ENCODE assay signal across 11 mouse cellular contexts in the genomic region with DNA sequence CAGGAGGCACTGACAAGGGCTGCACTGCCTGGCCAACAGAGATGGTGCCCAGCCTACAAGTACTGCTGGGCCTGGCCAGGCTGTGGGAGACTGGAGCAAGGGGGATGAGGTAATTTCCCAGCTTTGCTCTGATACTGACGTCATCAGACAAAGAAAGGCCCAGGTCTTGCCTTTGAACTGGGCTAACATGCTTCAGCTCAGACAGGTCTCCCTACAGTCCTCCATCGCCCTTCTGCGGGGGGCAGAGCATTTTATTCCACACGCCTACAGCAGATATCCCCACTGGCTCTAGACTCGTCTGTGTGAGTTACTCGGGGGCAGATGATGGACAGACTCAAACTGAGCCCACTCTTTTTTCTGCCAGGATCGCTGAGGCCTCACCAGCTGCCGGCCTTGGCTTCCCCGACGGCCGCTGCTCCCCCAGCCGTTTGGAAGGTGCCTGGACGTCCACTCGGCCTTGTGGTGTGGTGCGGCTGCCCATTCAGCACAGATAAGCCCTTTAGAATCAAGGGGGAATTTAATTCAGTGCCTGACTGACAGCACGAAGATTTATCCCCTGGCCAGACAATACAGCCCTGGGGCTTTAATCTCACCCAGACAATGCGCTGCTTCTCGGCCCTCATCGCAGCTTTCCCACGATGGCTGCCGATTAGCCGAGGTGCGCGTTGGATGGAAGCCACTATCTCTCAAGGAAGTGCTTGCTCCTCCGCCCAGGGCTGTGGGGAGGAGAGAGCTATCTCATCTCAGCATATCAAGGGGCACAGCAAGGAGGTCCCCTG. TPM values are rescaled to one million over a fixed set of nuclear protein-coding genes. Genes with fewer than 3 reads are reported as not detected.
A peak's percentile ranks its signal among the peaks of the same experiment; 100 is the strongest.
DNase-seq lines count a peak whose midpoint lies in the region; ATAC-seq lines count a peak whose summit lies in the region.
"Had no signal": no experiment of that assay in that cellular context is flagged by ENCODE, and none has a peak within 500 bp of the region (broad histone marks: within the 10 kb centered on the region; RNA-seq: fewer than 3 reads in every experiment).

No protein-coding gene starts in this region.

- WGBS in hindbrain, embryonic 16.5 days, result 24% methylated on average over 25 of the region's 25 CpGs
- 6% methylated on average over 25 of the region's 25 CpGs for WGBS in midbrain, embryonic 13.5 days
- 48% methylated on average over 25 of the region's 25 CpGs for WGBS in kidney, embryonic 16.5 days

- peak overlapping the region; percentile 29 for H3K27ac ChIP-seq in hindbrain, embryonic 16.5 days (ENCODE audit: low read depth, low read length)
- peak overlapping the region; percentile 82 for H3K27ac ChIP-seq in midbrain, embryonic 13.5 days
- no peak overlapping the region for H3K27ac ChIP-seq in kidney, embryonic 16.5 days (ENCODE audit: low read length)
- H3K27ac ChIP-seq: limb, embryonic 13.5 days had no signal

- peaks cover 6% of the 10 kb centered on the region for H3K27me3 ChIP-seq in hindbrain, embryonic 16.5 days (replicated peaks; ENCODE audit: control insufficient read depth, insufficient read depth, low read length)
- peaks cover 17% of the 10 kb centered on the region for H3K27me3 ChIP-seq in midbrain, embryonic 13.5 days
- peaks cover 30% of the 10 kb centered on the region for H3K27me3 ChIP-seq in kidney, embryonic 16.5 days (ENCODE audit: insufficient read depth, low read length)

- H3K4me2 ChIP-seq in hindbrain, embryonic 16.5 days (ENCODE audit: low read length), result no peak overlapping the region
- H3K4me2 ChIP-seq in midbrain, embryonic 13.5 days (replicated peaks), result 0 out of 2 replicates have a peak overlapping the region, but pooled peaks have one; percentile 13
- no peak overlapping the region for H3K4me2 ChIP-seq in kidney, embryonic 16.5 days (replicated peaks; ENCODE audit: low read depth, low read length)
- H3K4me2 ChIP-seq: limb, embryonic 13.5 days had no signal

- no peak overlapping the region for H3K4me3 ChIP-seq in hindbrain, embryonic 16.5 days (ENCODE audit: low read length)
- H3K4me3 ChIP-seq in midbrain, embryonic 13.5 days (replicated peaks), result no peak overlapping the region
- H3K4me3 ChIP-seq in kidney, embryonic 16.5 days (ENCODE audit: low read length), result no peak overlapping the region
- H3K4me3 ChIP-seq: limb, embryonic 13.5 days had no signal

- peak; percentile 27 for DNase-seq in c-Kit-positive CD71-positive TER-119-positive erythroid progenitor cells, embryonic 14.5 days (ENCODE audit: low spot score)
- peak; percentile 57 for DNase-seq in embryo, embryonic 9.5 days (ENCODE audit: extremely low spot score)
- no peak for DNase-seq in natural killer cell, adult 2 months (ENCODE audit: low spot score in 2 of 2)
- no peak for DNase-seq in cerebellum, adult 9-10 months
- DNase-seq: adrenal gland, adult 8-10 months; gastrocnemius, postnatal 10 days; kidney, adult 2 months had no signal

- peaks cover 20% of the 10 kb centered on the region for H3K4me1 ChIP-seq in hindbrain, embryonic 16.5 days (ENCODE audit: control insufficient read depth, insufficient read depth, low read depth, low read length)
- H3K4me1 ChIP-seq in midbrain, embryonic 13.5 days (replicated peaks), result peaks cover 63% of the 10 kb centered on the region
- peaks cover 15% of the 10 kb centered on the region for H3K4me1 ChIP-seq in kidney, embryonic 16.5 days (ENCODE audit: insufficient read depth, low read length)

- H3K9ac ChIP-seq in hindbrain, embryonic 16.5 days (ENCODE audit: low read depth, low read length), result peak overlapping the region; percentile 9; the same call in 1 of the 2 replicates
- H3K9ac ChIP-seq in midbrain, embryonic 13.5 days (replicated peaks), result no peak overlapping the region
- no peak overlapping the region for H3K9ac ChIP-seq in kidney, embryonic 16.5 days (replicated peaks; ENCODE audit: low read length)
- H3K9ac ChIP-seq: limb, embryonic 13.5 days had no signal

- peak; percentile 43; the same call in 1 of the 2 replicates for ATAC-seq in hindbrain, embryonic 16.5 days
- ATAC-seq in midbrain, embryonic 13.5 days, result peak; percentile 80
- no peak for ATAC-seq in kidney, embryonic 16.5 days (ENCODE audit: low FRiP score, low TSS enrichment)

- H3K9me3 ChIP-seq in hindbrain, embryonic 16.5 days (ENCODE audit: control insufficient read depth, low read length), result no peaks in the 10 kb centered on the region
- H3K9me3 ChIP-seq in midbrain, embryonic 13.5 days, result no peaks in the 10 kb centered on the region
- no peaks in the 10 kb centered on the region for H3K9me3 ChIP-seq in kidney, embryonic 16.5 days (ENCODE audit: low read length)

- no peaks in the 10 kb centered on the region for H3K36me3 ChIP-seq in hindbrain, embryonic 16.5 days (ENCODE audit: control insufficient read depth, insufficient read depth, low read length)
- no peaks in the 10 kb centered on the region for H3K36me3 ChIP-seq in midbrain, embryonic 13.5 days
- no peaks in the 10 kb centered on the region for H3K36me3 ChIP-seq in kidney, embryonic 16.5 days (ENCODE audit: insufficient read depth, low read length)

RNA-seq across cellular contexts. Expression of a gene that starts 32.8 kb away (rescaled TPM):
- 12.6 and 14.3 TPM in 2 replicates for polyA plus RNA-seq in hindbrain, embryonic 16.5 days (2015; fragmentation: Nextera tagmentation; extraction: Ambion mirVana)
- polyA plus RNA-seq in midbrain, embryonic 13.5 days (2015; fragmentation: Nextera tagmentation; extraction: Ambion mirVana), result 8.7 and 12.5 TPM in 2 replicates
- 22.3 and 24.7 TPM in 2 replicates for polyA plus RNA-seq in kidney, embryonic 16.5 days (2015; fragmentation: Nextera tagmentation; extraction: Ambion mirVana)

Comparison
In these comparisons a context has a peak if more than half of its experiments do, and no peak if none do; other contexts are left out.
1. DNase-seq: peak in c-Kit-positive CD71-positive TER-119-positive erythroid progenitor cells, embryonic 14.5 days (single experiment) and embryo, embryonic 9.5 days (single experiment); none in natural killer cell, adult 2 months (0 of 2) and cerebellum, adult 9-10 months (single experiment).